Mouse (Mus musculus): ENCODE data around the gene Has1. TPM values are rescaled to one million over a fixed set of nuclear protein-coding genes. Genes with fewer than 3 reads are reported as not detected.

Has1 gene
- not detected for total RNA-seq (2023)

DNA sequence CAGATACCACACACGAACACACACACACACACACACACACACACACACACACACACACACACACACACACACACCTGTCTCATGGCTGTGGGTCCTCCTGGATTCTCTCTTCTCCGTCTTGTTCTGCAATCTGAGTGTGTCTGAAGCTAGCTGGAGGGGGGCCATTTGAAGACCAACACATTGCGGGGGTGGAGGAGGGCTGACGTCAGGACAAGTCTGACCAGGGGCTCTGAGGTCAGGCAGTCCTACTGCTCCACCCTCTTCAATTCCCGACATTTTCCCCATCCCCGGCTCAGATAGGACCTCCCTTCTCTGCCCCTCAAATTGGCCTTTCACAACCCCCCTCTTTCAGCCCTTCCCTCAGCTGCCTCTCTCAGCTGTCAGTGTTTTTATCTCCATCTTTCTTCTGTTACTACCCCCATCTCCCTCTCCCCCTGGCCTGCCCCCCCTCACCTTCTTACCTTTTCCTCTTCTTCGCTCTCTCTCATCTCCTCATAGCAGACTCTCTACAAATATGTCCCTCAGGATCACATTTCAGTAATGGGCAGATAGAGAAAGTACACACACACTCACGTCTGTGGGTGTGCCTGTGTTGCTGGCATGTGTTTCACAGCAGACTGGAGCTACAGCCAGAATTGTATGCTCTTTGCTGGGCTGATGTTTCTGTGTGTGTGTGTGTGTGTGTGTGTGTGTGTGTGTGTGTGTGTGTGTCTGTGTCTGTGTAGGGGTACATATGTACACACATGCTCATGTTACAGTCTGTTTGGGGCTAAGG is at the start of gene Has1:
Gene Has1 (minus strand): TSS at position 142 of the 775 bp plus-strand sequence.

DNA sequence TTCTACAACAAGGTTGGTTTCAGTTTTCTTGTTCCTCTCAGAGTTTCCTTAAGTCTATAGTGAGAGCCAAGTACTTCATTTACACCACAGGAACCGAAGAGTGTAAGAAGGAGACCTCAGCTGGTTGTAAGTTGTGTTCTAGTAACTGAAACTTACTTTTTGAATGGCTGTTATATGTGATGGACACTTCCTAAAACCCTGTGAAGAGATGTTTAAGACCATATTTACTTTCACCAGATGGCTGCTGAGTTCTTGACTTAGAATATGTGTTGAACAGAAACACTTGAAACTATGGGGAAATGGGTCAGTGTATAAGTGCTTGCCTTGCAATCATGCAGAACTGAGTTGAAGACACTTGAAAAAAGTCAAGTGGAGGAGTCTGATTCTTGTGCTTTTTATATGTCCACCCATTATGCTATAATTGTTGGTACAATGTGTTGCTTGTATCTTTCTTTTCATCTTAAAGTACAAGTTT is 32.8 kb upstream of the Has1 start, which contains the start of the genes Fpr2 and Fpr3:
Gene Fpr2 (plus strand): TSS at position 51 of the 475 bp plus-strand sequence.
Gene Fpr3 (plus strand): TSS at position 79 of the 475 bp plus-strand sequence.

DNA sequence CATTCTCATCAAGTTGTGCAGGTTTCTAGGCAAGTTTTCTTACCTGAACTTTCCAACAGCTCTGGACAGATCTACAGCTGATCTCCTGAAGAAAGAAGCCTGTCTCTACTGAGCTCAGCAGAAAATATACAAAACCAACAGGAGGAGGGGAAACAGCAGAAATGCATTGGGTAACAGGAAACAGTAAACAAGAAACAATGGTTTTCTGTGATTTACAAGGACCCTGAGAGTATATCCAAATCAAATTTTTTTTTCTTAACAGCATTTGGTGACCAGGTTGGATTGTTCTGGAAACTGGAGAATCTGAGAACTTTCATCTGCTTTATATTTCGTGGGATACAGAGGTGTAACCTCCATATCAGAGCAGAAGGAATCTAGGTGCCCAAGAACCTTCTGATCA is 28.8 kb upstream of the Has1 start, which contains the start of gene Fpr1:
Gene Fpr1 (minus strand): TSS at position 101 of the 400 bp plus-strand sequence.

DNA sequence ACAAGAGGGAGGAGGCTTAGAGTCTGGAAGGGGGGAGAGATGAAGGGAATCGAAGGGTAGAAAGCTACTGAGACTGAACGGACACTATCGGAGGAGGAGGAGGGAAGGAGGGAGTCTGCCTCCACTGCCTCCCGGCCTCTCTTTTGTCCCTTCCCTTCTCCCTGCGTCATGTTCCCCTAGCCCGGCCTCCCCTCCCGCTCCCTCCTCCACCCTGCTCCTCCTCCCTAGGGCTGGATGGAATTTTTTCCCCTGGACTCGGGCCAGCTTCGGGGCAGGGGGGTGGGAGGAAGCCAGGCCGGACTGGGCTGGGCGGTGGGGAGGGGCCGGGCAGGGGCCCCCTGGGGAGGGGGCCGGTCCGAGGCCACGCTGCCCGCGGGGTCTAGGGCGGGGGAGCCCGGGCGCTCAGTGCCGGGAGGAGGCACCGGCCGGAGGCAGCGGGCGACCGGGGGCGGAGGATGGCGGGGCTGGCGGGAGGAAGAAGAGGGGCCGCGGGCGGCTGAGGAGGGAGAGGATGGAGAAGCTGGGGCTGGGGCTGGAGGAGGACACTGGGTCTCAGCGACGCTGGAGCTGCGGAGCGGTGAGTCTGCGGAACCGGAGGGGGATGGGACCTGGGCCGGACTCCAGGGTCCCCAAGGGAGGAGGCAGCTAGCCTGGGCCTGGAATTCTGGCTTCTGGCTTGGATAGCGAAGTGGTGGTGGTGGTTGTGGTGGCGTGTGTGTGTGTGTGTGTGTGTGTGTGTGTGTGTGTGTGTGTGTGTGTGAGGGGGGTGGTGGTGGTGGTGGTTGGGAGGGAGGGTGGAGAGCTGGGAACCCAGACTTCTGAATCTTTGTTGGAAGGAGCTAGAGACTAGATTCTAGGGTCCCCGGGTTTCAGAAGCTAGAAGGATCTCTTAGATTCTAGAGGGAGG is 28.0 kb downstream of the Has1 start, which contains the start of gene Spaca6:
Gene Spaca6 (plus strand): TSS at position 408 of the 907 bp plus-strand sequence.

Other genes starting within 250 kb of the Has1 start
- gene Lnpep, start 230.2 kb downstream of the Has1 start, total RNA-seq (2023), result 189 TPM
- gene Vmn2r90, start 151.5 kb downstream of the Has1 start, total RNA-seq (2023), result not detected
- gene Spaca6, start 28.0 kb downstream of the Has1 start, total RNA-seq (2023), result 3.1 TPM
- gene Fpr1, start 28.7 kb upstream of the Has1 start, total RNA-seq (2023), result 0.73 TPM
- gene Fpr2, start 32.6 kb upstream of the Has1 start, total RNA-seq (2023), result not detected
- gene Fpr3, start 32.6 kb upstream of the Has1 start, total RNA-seq (2023), result not detected
- gene Fpr-rs4, start 166.5 kb upstream of the Has1 start, total RNA-seq (2023), result not detected
- gene Vmn2r124, start 194.2 kb upstream of the Has1 start, total RNA-seq (2023), result not detected
- gene Vmn2r91, start 229.8 kb upstream of the Has1 start, total RNA-seq (2023), result not detected

All from CD4-positive naive resting alpha-beta T cell, adult 76 days (primary cell).